Mouse (Mus musculus) olfactory bulb, adult 2 months (tissue): ENCODE data around the gene Rab11fip4.

Experiments used
- CTCF ChIP-seq: fragments of 200-500 bp; IDR thresholded peaks from 2 replicates; pipeline ENCODE4 v1.5.1; 2012; ENCODE audit warnings: low read depth, mild to moderate bottlenecking, low read length, moderate library complexity; ENCODE audit not compliant: insufficient read depth
- POLR2A ChIP-seq: fragments of 200-500 bp; IDR thresholded peaks from 2 replicates; pipeline ENCODE4 v1.6.1; 2012; ENCODE audit warnings: mild to moderate bottlenecking, low read depth, low read length, moderate library complexity; ENCODE audit not compliant: insufficient read depth

GRCm38 (mm10) chr11:79740740-79741512 is 149.9 kb downstream of the Rab11fip4 start:
- TF ChIP-seq CTCF (no peak), POLR2A (no peak)
